Mouse (Mus musculus) ES-CJ7 (cell line): ENCODE measurements at regions not wholly inside any gene's neighbourhood (a gene's known extent, or its start where the extent isn't known, plus 50 kb on each side); places are given as distances from the start of the nearest gene placed in this dataset.

Experiments used
- DNase-seq: peaks from one replicate; pipeline ENCODE4 v3.0.0; 2011; ENCODE audit warnings: low read depth, low spot score

GRCm38 (mm10) chr5:120315116-120315515, 116.4 kb upstream of the Lhx5 start:
- no peak for DNase-seq

GRCm38 (mm10) chr5:120318951-120319350, 112.5 kb upstream of the Lhx5 start:
- DNase-seq: no peak

- DNase-seq: peak; percentile 68
Measured at GRCm38 (mm10) chr5:120322031-120322731, 109.3 kb upstream of the Lhx5 start.

- DNase-seq: peak; percentile 34
Measured at GRCm38 (mm10) chr5:120322732-120323316, 108.7 kb upstream of the Lhx5 start.

GRCm38 (mm10) chr5:120324111-120324510, 107.4 kb upstream of the Lhx5 start:
- peak; percentile 62 for DNase-seq

GRCm38 (mm10) chr5:120325386-120325910, 106.1 kb upstream of the Lhx5 start:
- no peak for DNase-seq

GRCm38 (mm10) chr5:120332030-120332429, 99.5 kb upstream of the Lhx5 start:
- no peak for DNase-seq

GRCm38 (mm10) chr5:120339162-120339561, 92.3 kb upstream of the Lhx5 start:
- DNase-seq: no peak

- DNase-seq: no peak
Measured at GRCm38 (mm10) chr5:120340696-120341231, 90.7 kb upstream of the Lhx5 start.

GRCm38 (mm10) chr5:120350461-120350860, 81.0 kb upstream of the Lhx5 start:
- no peak for DNase-seq

- DNase-seq: peak; percentile 23
Measured at GRCm38 (mm10) chr5:120351827-120352226, 79.7 kb upstream of the Lhx5 start.

- DNase-seq: no peak
Measured at GRCm38 (mm10) chr5:120353657-120354056, 77.8 kb upstream of the Lhx5 start.

- DNase-seq: no peak
Measured at GRCm38 (mm10) chr5:120356950-120357349, 74.5 kb upstream of the Lhx5 start.

GRCm38 (mm10) chr5:120358084-120358690, 73.3 kb upstream of the Lhx5 start:
- DNase-seq: no peak

GRCm38 (mm10) chr5:120365950-120366467, 65.5 kb upstream of the Lhx5 start:
- no peak for DNase-seq

- DNase-seq: peak; percentile 35
Measured at GRCm38 (mm10) chr5:120368797-120369196, 62.7 kb upstream of the Lhx5 start.

GRCm38 (mm10) chr5:120371176-120371819, 60.2 kb upstream of the Lhx5 start:
- no peak for DNase-seq

GRCm38 (mm10) chr5:120373426-120373825, 58.1 kb upstream of the Lhx5 start:
- DNase-seq: no peak
